Mouse (Mus musculus) T-helper 17 cell (primary cell): Measurements from ENCODE around the gene Alox15.
"Not testable (repeated sequence)": the region's sequence is repeated elsewhere in the genome, so short reads cannot be mapped to it uniquely, and the experiment has no call there.

ENCODE experiments used
- in situ Hi-C, 2 experiments: fragments of 300-600 bp; cut with MboI, MseI; formaldehyde crosslinking; loops; 1 replicate in 1 of 2; 2 replicates in 1 of 2; pipeline ENCODE4 v1.15.1; 2025; ENCODE audit warnings: high pct_unique_total_duplicates in 2 of 2

Gene Alox15

GRCm38 (mm10) chr11:70351868-70352267, at the start of gene Alox15:
Alox15 (minus strand) TSS chr11:70352031.
- in situ Hi-C loops = no loop called here

GRCm38 (mm10) chr11:70389421-70389820, 37.6 kb upstream of the Alox15 start:
- in situ Hi-C loops = no loop called here

- in situ Hi-C loops = no loop called here
Measured at GRCm38 (mm10) chr11:70387436-70387835, 35.6 kb upstream of the Alox15 start.

- in situ Hi-C loops = no loop called here
Measured at GRCm38 (mm10) chr11:70384136-70384535, 32.3 kb upstream of the Alox15 start.

- in situ Hi-C loops = no loop called here
Measured at GRCm38 (mm10) chr11:70381330-70381729, 29.5 kb upstream of the Alox15 start.

- in situ Hi-C loops = no loop called here
Measured at GRCm38 (mm10) chr11:70380478-70381005, 28.7 kb upstream of the Alox15 start.

GRCm38 (mm10) chr11:70376054-70376453, 24.2 kb upstream of the Alox15 start:
- in situ Hi-C loops = no loop called here

GRCm38 (mm10) chr11:70374302-70374701, 22.5 kb upstream of the Alox15 start:
- in situ Hi-C loops = no loop called here

GRCm38 (mm10) chr11:70372849-70373557, 21.2 kb upstream of the Alox15 start:
- in situ Hi-C loops = no loop called here

- in situ Hi-C loops = no loop called here
Measured at GRCm38 (mm10) chr11:70372396-70372795, 20.6 kb upstream of the Alox15 start.

- in situ Hi-C loops = not testable (repeated sequence)
Measured at GRCm38 (mm10) chr11:70368626-70369025, 16.8 kb upstream of the Alox15 start.

GRCm38 (mm10) chr11:70367701-70368100, 15.9 kb upstream of the Alox15 start:
- in situ Hi-C loops = not testable (repeated sequence)

GRCm38 (mm10) chr11:70348630-70349029, 3.2 kb downstream of the Alox15 start:
- in situ Hi-C loops = no loop called here

GRCm38 (mm10) chr11:70347861-70348260, 4.0 kb downstream of the Alox15 start:
- in situ Hi-C loops = no loop called here

- in situ Hi-C loops = no loop called here
Measured at GRCm38 (mm10) chr11:70345546-70345945, 6.3 kb downstream of the Alox15 start.

GRCm38 (mm10) chr11:70345061-70345460, 6.8 kb downstream of the Alox15 start:
- in situ Hi-C loops = no loop called here

GRCm38 (mm10) chr11:70339481-70339880, 12.3 kb downstream of the Alox15 start:
- in situ Hi-C loops = no loop called here

GRCm38 (mm10) chr11:70334477-70334876, 17.4 kb downstream of the Alox15 start:
- in situ Hi-C loops = no loop called here

GRCm38 (mm10) chr11:70324726-70325125, 27.1 kb downstream of the Alox15 start:
- in situ Hi-C loops = no loop called here

GRCm38 (mm10) chr11:70322528-70322927, 29.3 kb downstream of the Alox15 start, which contains the start of gene Alox12e:
Alox12e (minus strand) TSS chr11:70322628.
- in situ Hi-C loops = no loop called here

GRCm38 (mm10) chr11:70321664-70322063, 30.2 kb downstream of the Alox15 start:
- in situ Hi-C loops = no loop called here

- in situ Hi-C loops = loop anchor here in 1 of 2 experiments (5.0 kb wide), 1 partner anchor 67 kb away; no protein-coding TSS in a partner anchor
Measured at GRCm38 (mm10) chr11:70319614-70320013, 32.2 kb downstream of the Alox15 start.

- in situ Hi-C loops = no loop called here
Measured at GRCm38 (mm10) chr11:70313833-70314232, 38.0 kb downstream of the Alox15 start.
